Mouse (Mus musculus) retina, postnatal 7 days (tissue): ENCODE results near the gene Chl1.

Experiments
- DNase-seq: peaks from one replicate; pipeline ENCODE4 v3.0.0-alpha.2; 2012; ENCODE audit warnings: low read depth, low spot score

Gene Chl1

GRCm38 (mm10) chr6:103665206-103665605, 154.8 kb downstream of the Chl1 start:
- no peak for DNase-seq

- DNase-seq: no peak
These were observed 155.4 kb downstream of the Chl1 start for GRCm38 (mm10) chr6:103665677-103666316.

GRCm38 (mm10) chr6:103673111-103673510, 162.7 kb downstream of the Chl1 start:
- no peak for DNase-seq

GRCm38 (mm10) chr6:103674332-103674731, 163.9 kb downstream of the Chl1 start:
- DNase-seq: no peak

- DNase-seq: no peak
These were observed 164.8 kb downstream of the Chl1 start for GRCm38 (mm10) chr6:103675145-103675544.

- no peak for DNase-seq
These were observed 166.3 kb downstream of the Chl1 start for GRCm38 (mm10) chr6:103676664-103677063.

- no peak for DNase-seq
These were observed 166.7 kb downstream of the Chl1 start for GRCm38 (mm10) chr6:103677072-103677471.

- peak; percentile 49 for DNase-seq
These were observed 172.6 kb downstream of the Chl1 start for GRCm38 (mm10) chr6:103682854-103683574.

GRCm38 (mm10) chr6:103692511-103692910, 182.1 kb downstream of the Chl1 start:
- DNase-seq: no peak

GRCm38 (mm10) chr6:103697349-103698028, 187.1 kb downstream of the Chl1 start:
- DNase-seq: peak; percentile 9

GRCm38 (mm10) chr6:103699482-103699881, 189.1 kb downstream of the Chl1 start:
- no peak for DNase-seq

- DNase-seq: no peak
These were observed 189.5 kb downstream of the Chl1 start for GRCm38 (mm10) chr6:103699895-103700294.

GRCm38 (mm10) chr6:103700336-103700735, 189.9 kb downstream of the Chl1 start:
- DNase-seq: no peak

GRCm38 (mm10) chr6:103706366-103706765, 196.0 kb downstream of the Chl1 start:
- DNase-seq: no peak

GRCm38 (mm10) chr6:103739291-103739690, 228.9 kb downstream of the Chl1 start:
- DNase-seq: no peak

GRCm38 (mm10) chr6:103742784-103743183, 232.4 kb downstream of the Chl1 start:
- no peak for DNase-seq

- DNase-seq: no peak
These were observed 235.7 kb downstream of the Chl1 start for GRCm38 (mm10) chr6:103746103-103746502.

- no peak for DNase-seq
These were observed 238.9 kb downstream of the Chl1 start for GRCm38 (mm10) chr6:103749122-103749773.

GRCm38 (mm10) chr6:103753891-103754290, 243.5 kb downstream of the Chl1 start:
- no peak for DNase-seq

- no peak for DNase-seq
These were observed 256.4 kb downstream of the Chl1 start for GRCm38 (mm10) chr6:103766830-103767229.

GRCm38 (mm10) chr6:103781058-103781457, 270.7 kb downstream of the Chl1 start:
- DNase-seq: no peak

GRCm38 (mm10) chr6:103791077-103791632, 280.8 kb downstream of the Chl1 start:
- DNase-seq: no peak
